Mouse (Mus musculus): ENCODE results near the gene Keap1. TPM values are rescaled to one million over a fixed set of nuclear protein-coding genes. Genes with fewer than 3 reads are reported as not detected.
A peak's percentile ranks its signal among the peaks of the same experiment; 100 is the strongest.

Gene Keap1
- 35.9 and 41.3 TPM in 2 replicates for polyA plus RNA-seq (2014; fragmentation: Nextera tagmentation; extraction: Ambion mirVana)

GRCm38 (mm10) chr9:21238733-21239464, at the start of gene Keap1:
TSS of gene Keap1 (minus strand) at chr9:21239361.
- H3K9ac ChIP-seq (ENCODE audit: low read length) = peak within 1 kb of the TSS; percentile 98
- H3K27me3 ChIP-seq (ENCODE audit: control insufficient read depth, insufficient read depth, low read length) = peaks cover 19% of the 10 kb centered on the region
- H3K9me3 ChIP-seq (ENCODE audit: control insufficient read depth, low read length) = no peaks in the 10 kb centered on the region
- H3K4me1 ChIP-seq (replicated peaks; ENCODE audit: control insufficient read depth, insufficient read depth, low read length) = peaks cover 12% of the 10 kb centered on the region
- ATAC-seq (replicated peaks; ENCODE audit: low FRiP score) (peak; percentile 88), DNase-seq (ENCODE audit: low spot score) (peak; percentile 91)
- under 1% methylated on average over 80 of the region's 90 CpGs for WGBS
- peak within 1 kb of the TSS; percentile 82 for H3K4me2 ChIP-seq (ENCODE audit: low read depth, low read length, severe bottlenecking)
- peak within 1 kb of the TSS; percentile 95 for H3K4me3 ChIP-seq (ENCODE audit: low read depth, low read length)
- peak within 1 kb of the TSS; percentile 68 for H3K27ac ChIP-seq (ENCODE audit: low read depth, low read length)
- H3K36me3 ChIP-seq (ENCODE audit: control insufficient read depth, insufficient read depth, low read length) = no peaks in the 10 kb centered on the region; the same call in 1 of the 2 replicates

- WGBS = 83% methylated on average over 13 of the region's 13 CpGs
- H3K36me3 ChIP-seq (ENCODE audit: control insufficient read depth, insufficient read depth, low read length) = peaks cover 3% of the 10 kb centered on the region; the same call in 1 of the 2 replicates
- peaks cover 8% of the 10 kb centered on the region for H3K4me1 ChIP-seq (replicated peaks; ENCODE audit: control insufficient read depth, insufficient read depth, low read length)
- DNase-seq (ENCODE audit: low spot score) = no peak
- H3K27ac ChIP-seq (ENCODE audit: low read depth, low read length) = peak overlapping the region; percentile 37; the same call in 1 of the 2 replicates
- H3K4me2 ChIP-seq (ENCODE audit: low read depth, low read length, severe bottlenecking) = peak overlapping the region; percentile 87
- H3K27me3 ChIP-seq (ENCODE audit: control insufficient read depth, insufficient read depth, low read length) = no peaks in the 10 kb centered on the region
- peak overlapping the region; percentile 50; the same call in 1 of the 2 replicates for H3K9ac ChIP-seq (ENCODE audit: low read length)
- H3K9me3 ChIP-seq (ENCODE audit: control insufficient read depth, low read length) = no peaks in the 10 kb centered on the region
- no peak for ATAC-seq (replicated peaks; ENCODE audit: low FRiP score)
- H3K4me3 ChIP-seq (ENCODE audit: low read depth, low read length) = peak overlapping the region; percentile 82
These were observed 49.5 kb upstream of the Keap1 start for GRCm38 (mm10) chr9:21288404-21289336.

GRCm38 (mm10) chr9:21287571-21288402, 48.6 kb upstream of the Keap1 start, which contains the start of gene Kri1:
TSS of gene Kri1 (minus strand) at chr9:21287969.
- DNase-seq (ENCODE audit: low spot score) (peak; percentile 98), ATAC-seq (replicated peaks; ENCODE audit: low FRiP score) (peak; percentile 69)
- Histone ChIP-seq H3K4me3 (ENCODE audit: low read depth, low read length) (peak within 1 kb of the TSS; percentile 82), H3K9me3 (ENCODE audit: control insufficient read depth, low read length) (no peaks in the 10 kb centered on the region), H3K4me1 (replicated peaks; ENCODE audit: control insufficient read depth, insufficient read depth, low read length) (peaks cover 8% of the 10 kb centered on the region), H3K4me2 (ENCODE audit: low read depth, low read length, severe bottlenecking) (peak within 1 kb of the TSS; percentile 87), H3K36me3 (ENCODE audit: control insufficient read depth, insufficient read depth, low read length) (peaks cover 5% of the 10 kb centered on the region; the same call in 1 of the 2 replicates), H3K9ac (ENCODE audit: low read length) (peak within 1 kb of the TSS; percentile 78), H3K27me3 (ENCODE audit: control insufficient read depth, insufficient read depth, low read length) (no peaks in the 10 kb centered on the region), H3K27ac (ENCODE audit: low read depth, low read length) (peak within 1 kb of the TSS; percentile 64)
- WGBS = 1% methylated on average over 59 of the region's 59 CpGs

GRCm38 (mm10) chr9:21286753-21287152, 47.6 kb upstream of the Keap1 start:
- 81% methylated on average over 3 of the region's 3 CpGs for WGBS
- Histone ChIP-seq H3K9ac (ENCODE audit: low read length) (no peak overlapping the region; the same call in 1 of the 2 replicates), H3K9me3 (ENCODE audit: control insufficient read depth, low read length) (no peaks in the 10 kb centered on the region)

GRCm38 (mm10) chr9:21283994-21284393, 44.8 kb upstream of the Keap1 start:
- Histone ChIP-seq H3K27me3 (ENCODE audit: control insufficient read depth, insufficient read depth, low read length) (no peaks in the 10 kb centered on the region), H3K9ac (ENCODE audit: low read length) (no peak overlapping the region), H3K27ac (ENCODE audit: low read depth, low read length) (no peak overlapping the region), H3K4me2 (ENCODE audit: low read depth, low read length, severe bottlenecking) (no peak overlapping the region), H3K9me3 (ENCODE audit: control insufficient read depth, low read length) (no peaks in the 10 kb centered on the region), H3K4me1 (replicated peaks; ENCODE audit: control insufficient read depth, insufficient read depth, low read length) (peaks cover 5% of the 10 kb centered on the region), H3K36me3 (ENCODE audit: control insufficient read depth, insufficient read depth, low read length) (peaks cover 14% of the 10 kb centered on the region; the same call in 1 of the 2 replicates), H3K4me3 (ENCODE audit: low read depth, low read length) (no peak overlapping the region)
- DNase-seq (ENCODE audit: low spot score) (no peak), ATAC-seq (replicated peaks; ENCODE audit: low FRiP score) (no peak)
- WGBS = 93% methylated on average over 3 of the region's 3 CpGs

More at GRCm38 (mm10) chr9:21286753-21287152, 47.6 kb upstream of the Keap1 start:
- DNase-seq (ENCODE audit: low spot score) (no peak), ATAC-seq (replicated peaks; ENCODE audit: low FRiP score) (no peak)
- H3K4me1 ChIP-seq (replicated peaks; ENCODE audit: control insufficient read depth, insufficient read depth, low read length) = peaks cover 8% of the 10 kb centered on the region
- H3K27me3 ChIP-seq (ENCODE audit: control insufficient read depth, insufficient read depth, low read length) = no peaks in the 10 kb centered on the region
- no peak overlapping the region for H3K27ac ChIP-seq (ENCODE audit: low read depth, low read length)
- H3K36me3 ChIP-seq (ENCODE audit: control insufficient read depth, insufficient read depth, low read length) = peaks cover 8% of the 10 kb centered on the region; the same call in 1 of the 2 replicates
- peak overlapping the region; percentile 82 for H3K4me3 ChIP-seq (ENCODE audit: low read depth, low read length)
- H3K4me2 ChIP-seq (ENCODE audit: low read depth, low read length, severe bottlenecking) = peak overlapping the region; percentile 87

- no peak overlapping the region for H3K27ac ChIP-seq (ENCODE audit: low read depth, low read length)
- no peak overlapping the region for H3K4me2 ChIP-seq (ENCODE audit: low read depth, low read length, severe bottlenecking)
- H3K4me1 ChIP-seq (replicated peaks; ENCODE audit: control insufficient read depth, insufficient read depth, low read length) = peaks cover 5% of the 10 kb centered on the region
- ATAC-seq (replicated peaks; ENCODE audit: low FRiP score) (no peak), DNase-seq (ENCODE audit: low spot score) (no peak)
- no peak overlapping the region for H3K9ac ChIP-seq (ENCODE audit: low read length)
- H3K4me3 ChIP-seq (ENCODE audit: low read depth, low read length) = no peak overlapping the region
- peaks cover 14% of the 10 kb centered on the region; the same call in 1 of the 2 replicates for H3K36me3 ChIP-seq (ENCODE audit: control insufficient read depth, insufficient read depth, low read length)
- H3K27me3 ChIP-seq (ENCODE audit: control insufficient read depth, insufficient read depth, low read length) = no peaks in the 10 kb centered on the region
- no peaks in the 10 kb centered on the region for H3K9me3 ChIP-seq (ENCODE audit: control insufficient read depth, low read length)
- WGBS = 91% methylated on average over 5 of the region's 5 CpGs
These were observed 44.4 kb upstream of the Keap1 start for GRCm38 (mm10) chr9:21283591-21283990.

GRCm38 (mm10) chr9:21277776-21278175, 38.6 kb upstream of the Keap1 start:
- H3K4me3 ChIP-seq (ENCODE audit: low read depth, low read length) = no peak overlapping the region
- H3K4me1 ChIP-seq (replicated peaks; ENCODE audit: control insufficient read depth, insufficient read depth, low read length) = no peaks in the 10 kb centered on the region
- H3K27me3 ChIP-seq (ENCODE audit: control insufficient read depth, insufficient read depth, low read length) = no peaks in the 10 kb centered on the region
- no peaks in the 10 kb centered on the region for H3K9me3 ChIP-seq (ENCODE audit: control insufficient read depth, low read length)
- no peak overlapping the region for H3K27ac ChIP-seq (ENCODE audit: low read depth, low read length)
- no peak for DNase-seq (ENCODE audit: low spot score)
- ATAC-seq (replicated peaks; ENCODE audit: low FRiP score) = no peak
- H3K36me3 ChIP-seq (ENCODE audit: control insufficient read depth, insufficient read depth, low read length) = peaks cover 39% of the 10 kb centered on the region
- no peak overlapping the region for H3K4me2 ChIP-seq (ENCODE audit: low read depth, low read length, severe bottlenecking)
- WGBS = 95% methylated on average over 5 of the region's 5 CpGs
- no peak overlapping the region for H3K9ac ChIP-seq (ENCODE audit: low read length)
